Mouse (Mus musculus): ENCODE results near the gene Magi1. TPM values are rescaled to one million over a fixed set of nuclear protein-coding genes. Genes with fewer than 3 reads are reported as not detected.

The Magi1 gene
- polyA plus RNA-seq, 1 experiment from 2014 or later = 12.0 TPM

GRCm38 (mm10) chr6:93909976-93910375 is 373.7 kb downstream of the Magi1 start:
- H3K27me3 ChIP-seq (ENCODE audit: control insufficient read depth, insufficient read depth, low read length) = no peaks in the 10 kb centered on the region
- DNase-seq (ENCODE audit: low spot score) = no peak
- no peak overlapping the region for H3K27ac ChIP-seq (replicated peaks; ENCODE audit: low read depth, low read length)
- H3K4me3 ChIP-seq (ENCODE audit: low read depth, low read length) = no peak overlapping the region
- no peak overlapping the region for H3K9ac ChIP-seq (replicated peaks; ENCODE audit: low read length)
- H3K4me2 ChIP-seq (ENCODE audit: low read depth, low read length) = no peak overlapping the region
- H3K36me3 ChIP-seq (replicated peaks; ENCODE audit: control insufficient read depth, insufficient read depth, low read depth, low read length) = no peaks in the 10 kb centered on the region
- WGBS = 82% methylated on average over 4 of the region's 4 CpGs
- H3K9me3 ChIP-seq (replicated peaks; ENCODE audit: control insufficient read depth, low read length) = no peaks in the 10 kb centered on the region
- no peak for ATAC-seq (replicated peaks; ENCODE audit: insufficient number of reproducible peaks, low FRiP score, low TSS enrichment, low read depth)
- 0 out of 2 replicates have a peak, but pooled peaks cover 8% of the 10 kb centered on the region for H3K4me1 ChIP-seq (ENCODE audit: control insufficient read depth, insufficient read depth, low read length)

- DNase-seq (ENCODE audit: low spot score) (no peak), ATAC-seq (replicated peaks; ENCODE audit: insufficient number of reproducible peaks, low FRiP score, low TSS enrichment, low read depth) (no peak)
- H3K27ac ChIP-seq (replicated peaks; ENCODE audit: low read depth, low read length) = no peak overlapping the region
- WGBS = 85% methylated on average over 2 of the region's 2 CpGs
- H3K9ac ChIP-seq (replicated peaks; ENCODE audit: low read length) = no peak overlapping the region
- H3K27me3 ChIP-seq (ENCODE audit: control insufficient read depth, insufficient read depth, low read length) = no peaks in the 10 kb centered on the region
- no peak overlapping the region for H3K4me2 ChIP-seq (ENCODE audit: low read depth, low read length)
- H3K4me1 ChIP-seq (ENCODE audit: control insufficient read depth, insufficient read depth, low read length) = no peaks in the 10 kb centered on the region
- no peaks in the 10 kb centered on the region for H3K36me3 ChIP-seq (replicated peaks; ENCODE audit: control insufficient read depth, insufficient read depth, low read depth, low read length)
- no peaks in the 10 kb centered on the region for H3K9me3 ChIP-seq (replicated peaks; ENCODE audit: control insufficient read depth, low read length)
- H3K4me3 ChIP-seq (ENCODE audit: low read depth, low read length) = no peak overlapping the region
Measured at GRCm38 (mm10) chr6:93904987-93905386, 378.7 kb downstream of the Magi1 start.

GRCm38 (mm10) chr6:93902239-93902638 is 381.5 kb downstream of the Magi1 start:
- DNase-seq (ENCODE audit: low spot score) = no peak
- Histone ChIP-seq H3K9me3 (replicated peaks; ENCODE audit: control insufficient read depth, low read length) (no peaks in the 10 kb centered on the region), H3K9ac (replicated peaks; ENCODE audit: low read length) (no peak overlapping the region), H3K27me3 (ENCODE audit: control insufficient read depth, insufficient read depth, low read length) (no peaks in the 10 kb centered on the region), H3K36me3 (replicated peaks; ENCODE audit: control insufficient read depth, insufficient read depth, low read depth, low read length) (no peaks in the 10 kb centered on the region), H3K27ac (replicated peaks; ENCODE audit: low read depth, low read length) (no peak overlapping the region), H3K4me3 (ENCODE audit: low read depth, low read length) (no peak overlapping the region), H3K4me2 (ENCODE audit: low read depth, low read length) (no peak overlapping the region), H3K4me1 (ENCODE audit: control insufficient read depth, insufficient read depth, low read length) (no peaks in the 10 kb centered on the region)
- ATAC-seq (replicated peaks; ENCODE audit: insufficient number of reproducible peaks, low FRiP score, low TSS enrichment, low read depth) = no peak
- 75% methylated on average over 2 of the region's 2 CpGs for WGBS

GRCm38 (mm10) chr6:93901408-93901807 is 382.3 kb downstream of the Magi1 start:
- DNase-seq (ENCODE audit: low spot score) (no peak), ATAC-seq (replicated peaks; ENCODE audit: insufficient number of reproducible peaks, low FRiP score, low TSS enrichment, low read depth) (no peak)
- 93% methylated on average over 2 of the region's 2 CpGs for WGBS
- Histone ChIP-seq H3K9me3 (replicated peaks; ENCODE audit: control insufficient read depth, low read length) (no peaks in the 10 kb centered on the region), H3K27me3 (ENCODE audit: control insufficient read depth, insufficient read depth, low read length) (no peaks in the 10 kb centered on the region), H3K27ac (replicated peaks; ENCODE audit: low read depth, low read length) (no peak overlapping the region), H3K36me3 (replicated peaks; ENCODE audit: control insufficient read depth, insufficient read depth, low read depth, low read length) (no peaks in the 10 kb centered on the region), H3K4me3 (ENCODE audit: low read depth, low read length) (no peak overlapping the region), H3K4me2 (ENCODE audit: low read depth, low read length) (no peak overlapping the region), H3K4me1 (ENCODE audit: control insufficient read depth, insufficient read depth, low read length) (no peaks in the 10 kb centered on the region), H3K9ac (replicated peaks; ENCODE audit: low read length) (no peak overlapping the region)

- ATAC-seq (replicated peaks; ENCODE audit: insufficient number of reproducible peaks, low FRiP score, low TSS enrichment, low read depth) = no peak
Measured at GRCm38 (mm10) chr6:93897512-93897911, 386.2 kb downstream of the Magi1 start.

GRCm38 (mm10) chr6:93895721-93896120 is 388.0 kb downstream of the Magi1 start:
- H3K27ac ChIP-seq (replicated peaks; ENCODE audit: low read depth, low read length) = no peak overlapping the region
- no peaks in the 10 kb centered on the region for H3K27me3 ChIP-seq (ENCODE audit: control insufficient read depth, insufficient read depth, low read length)
- no peak overlapping the region for H3K9ac ChIP-seq (replicated peaks; ENCODE audit: low read length)
- H3K4me3 ChIP-seq (ENCODE audit: low read depth, low read length) = no peak overlapping the region
- no peak overlapping the region for H3K4me2 ChIP-seq (ENCODE audit: low read depth, low read length)
- no peaks in the 10 kb centered on the region for H3K9me3 ChIP-seq (replicated peaks; ENCODE audit: control insufficient read depth, low read length)
- ATAC-seq (replicated peaks; ENCODE audit: insufficient number of reproducible peaks, low FRiP score, low TSS enrichment, low read depth) (no peak), DNase-seq (ENCODE audit: low spot score) (no peak)
- WGBS = 88% methylated on average over 2 of the region's 2 CpGs
- no peaks in the 10 kb centered on the region for H3K36me3 ChIP-seq (replicated peaks; ENCODE audit: control insufficient read depth, insufficient read depth, low read depth, low read length)
- H3K4me1 ChIP-seq (ENCODE audit: control insufficient read depth, insufficient read depth, low read length) = no peaks in the 10 kb centered on the region

More at GRCm38 (mm10) chr6:93897512-93897911, 386.2 kb downstream of the Magi1 start:
- no peak overlapping the region for H3K9ac ChIP-seq (replicated peaks; ENCODE audit: low read length)
- H3K4me1 ChIP-seq (ENCODE audit: control insufficient read depth, insufficient read depth, low read length) = no peaks in the 10 kb centered on the region
- no peak overlapping the region for H3K4me3 ChIP-seq (ENCODE audit: low read depth, low read length)
- H3K36me3 ChIP-seq (replicated peaks; ENCODE audit: control insufficient read depth, insufficient read depth, low read depth, low read length) = no peaks in the 10 kb centered on the region
- H3K9me3 ChIP-seq (replicated peaks; ENCODE audit: control insufficient read depth, low read length) = no peaks in the 10 kb centered on the region
- DNase-seq (ENCODE audit: low spot score) = no peak
- H3K27me3 ChIP-seq (ENCODE audit: control insufficient read depth, insufficient read depth, low read length) = no peaks in the 10 kb centered on the region
- WGBS = 84% methylated on average over 2 of the region's 2 CpGs
- H3K27ac ChIP-seq (replicated peaks; ENCODE audit: low read depth, low read length) = no peak overlapping the region
- no peak overlapping the region for H3K4me2 ChIP-seq (ENCODE audit: low read depth, low read length)

GRCm38 (mm10) chr6:93893956-93894355 is 389.8 kb downstream of the Magi1 start:
- WGBS = 79% methylated on average over 7 of the region's 7 CpGs
- H3K9me3 ChIP-seq (replicated peaks; ENCODE audit: control insufficient read depth, low read length) = no peaks in the 10 kb centered on the region
- ATAC-seq (replicated peaks; ENCODE audit: insufficient number of reproducible peaks, low FRiP score, low TSS enrichment, low read depth) (no peak), DNase-seq (ENCODE audit: low spot score) (no peak)
- H3K36me3 ChIP-seq (replicated peaks; ENCODE audit: control insufficient read depth, insufficient read depth, low read depth, low read length) = no peaks in the 10 kb centered on the region
- no peaks in the 10 kb centered on the region for H3K4me1 ChIP-seq (ENCODE audit: control insufficient read depth, insufficient read depth, low read length)
- H3K4me2 ChIP-seq (ENCODE audit: low read depth, low read length) = no peak overlapping the region
- no peak overlapping the region for H3K27ac ChIP-seq (replicated peaks; ENCODE audit: low read depth, low read length)
- H3K9ac ChIP-seq (replicated peaks; ENCODE audit: low read length) = no peak overlapping the region
- no peaks in the 10 kb centered on the region for H3K27me3 ChIP-seq (ENCODE audit: control insufficient read depth, insufficient read depth, low read length)
- H3K4me3 ChIP-seq (ENCODE audit: low read depth, low read length) = no peak overlapping the region

- no peak overlapping the region for H3K9ac ChIP-seq (replicated peaks; ENCODE audit: low read length)
- H3K4me2 ChIP-seq (ENCODE audit: low read depth, low read length) = no peak overlapping the region
- ATAC-seq (replicated peaks; ENCODE audit: insufficient number of reproducible peaks, low FRiP score, low TSS enrichment, low read depth) = no peak
- no peaks in the 10 kb centered on the region for H3K9me3 ChIP-seq (replicated peaks; ENCODE audit: control insufficient read depth, low read length)
- DNase-seq (ENCODE audit: low spot score) = peak; percentile 8
- 23% methylated on average over 5 of the region's 5 CpGs for WGBS
- H3K36me3 ChIP-seq (replicated peaks; ENCODE audit: control insufficient read depth, insufficient read depth, low read depth, low read length) = no peaks in the 10 kb centered on the region
- H3K4me1 ChIP-seq (ENCODE audit: control insufficient read depth, insufficient read depth, low read length) = no peaks in the 10 kb centered on the region
- H3K4me3 ChIP-seq (ENCODE audit: low read depth, low read length) = no peak overlapping the region
- H3K27me3 ChIP-seq (ENCODE audit: control insufficient read depth, insufficient read depth, low read length) = no peaks in the 10 kb centered on the region
- H3K27ac ChIP-seq (replicated peaks; ENCODE audit: low read depth, low read length) = no peak overlapping the region
Measured at GRCm38 (mm10) chr6:93892922-93893321, 390.8 kb downstream of the Magi1 start.
